Mouse (Mus musculus): ENCODE data around the gene Minpp1.

The Minpp1 gene

GRCm38 (mm10) chr19:32490976-32491375 lies 5.4 kb downstream of the Minpp1 start:
- no peak for DNase-seq

GRCm38 (mm10) chr19:32492339-32492738 lies 6.8 kb downstream of the Minpp1 start:
- DNase-seq = no peak

DNA sequence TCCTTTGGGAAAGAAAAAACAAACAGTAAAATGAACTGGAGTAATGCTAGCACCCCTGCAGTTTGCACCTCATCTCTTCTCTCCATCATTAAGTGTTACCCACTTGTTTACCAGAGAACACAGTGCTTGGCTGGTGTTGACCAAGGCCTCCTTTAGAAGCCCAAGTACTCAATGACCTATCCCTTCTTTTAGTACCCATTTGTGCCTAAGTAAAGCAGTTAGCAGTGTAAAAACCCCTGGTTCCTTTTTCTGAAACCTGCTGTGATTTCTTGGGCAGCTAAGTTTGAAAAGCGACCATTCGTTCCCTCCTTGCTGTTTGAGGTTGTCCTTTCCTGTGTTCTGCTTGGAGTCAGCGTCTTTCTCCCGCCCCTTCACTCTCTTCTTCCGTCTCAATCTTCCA lies 7.4 kb downstream of the Minpp1 start:
- no peak for DNase-seq

- no peak for DNase-seq
These were observed 7.9 kb downstream of the Minpp1 start for GRCm38 (mm10) chr19:32493471-32493870.

- peak; percentile 52 for DNase-seq
These were observed 9.0 kb downstream of the Minpp1 start for GRCm38 (mm10) chr19:32494611-32495010.

DNA sequence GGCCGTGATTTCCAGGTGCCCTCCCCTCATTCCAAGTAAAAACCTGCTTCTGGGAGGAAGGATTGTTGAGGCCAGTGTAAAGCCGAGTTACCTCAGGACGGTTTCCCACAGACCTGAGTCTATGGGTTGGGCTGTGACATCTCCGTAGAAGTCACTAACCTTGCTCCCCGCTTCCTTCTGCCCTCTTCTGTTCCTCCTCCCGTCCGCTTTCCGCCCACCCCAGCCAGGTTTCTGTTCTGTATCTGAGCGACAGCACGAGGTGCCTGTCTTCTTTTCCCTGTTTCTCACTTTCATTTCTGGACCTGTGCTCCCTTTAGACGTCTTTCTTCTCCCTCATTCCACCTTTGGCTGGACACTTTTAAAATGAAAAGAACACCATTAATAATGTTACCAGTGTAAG lies 9.5 kb downstream of the Minpp1 start:
- DNase-seq = no peak

DNA sequence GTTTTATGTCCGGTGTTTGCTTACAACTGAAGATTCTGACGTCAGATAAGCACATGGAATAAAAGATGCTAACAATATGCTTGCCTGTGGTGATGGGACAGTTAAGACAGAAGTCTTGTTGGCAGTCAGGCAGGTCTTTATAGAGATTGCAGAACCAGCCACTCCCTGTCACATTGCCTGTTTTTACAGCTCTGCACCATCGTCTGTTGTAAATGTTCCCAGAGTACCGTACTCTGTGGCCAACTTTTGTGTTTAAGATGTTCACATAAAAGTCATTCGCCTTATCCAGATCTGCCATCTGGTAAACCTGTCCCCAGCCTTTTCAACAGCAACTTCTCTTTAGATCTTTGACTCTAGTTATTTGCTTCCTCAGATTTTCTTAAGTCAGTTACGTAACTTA lies 11.8 kb downstream of the Minpp1 start:
- DNase-seq = no peak

- peak; percentile 78 for DNase-seq
These were observed 12.4 kb downstream of the Minpp1 start for GRCm38 (mm10) chr19:32498002-32498401.

- no peak for DNase-seq
These were observed 15.8 kb downstream of the Minpp1 start for GRCm38 (mm10) chr19:32501414-32501813.

DNA sequence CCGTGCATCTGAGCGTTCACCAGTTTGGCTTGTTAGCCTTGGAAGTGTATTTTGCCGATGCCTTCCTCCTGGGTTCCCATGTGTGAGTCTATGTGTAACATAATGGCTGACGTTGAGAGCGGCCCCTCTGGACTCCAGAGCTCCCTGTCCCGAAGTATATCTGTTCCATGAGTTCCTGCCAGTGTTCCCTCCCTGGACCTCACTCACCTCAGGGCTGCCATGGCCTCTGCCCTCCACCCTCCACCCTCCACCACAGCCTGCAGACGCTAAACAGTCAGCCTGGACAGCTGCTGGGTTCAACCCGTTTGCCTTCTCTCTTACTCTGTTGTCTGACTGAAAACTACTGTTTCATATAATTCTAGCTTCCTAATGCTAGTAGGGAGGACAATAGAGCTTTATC lies 20.5 kb downstream of the Minpp1 start:
- DNase-seq = no peak

- no peak for DNase-seq
These were observed 20.9 kb downstream of the Minpp1 start for GRCm38 (mm10) chr19:32506514-32506913.

- no peak for DNase-seq
These were observed 21.5 kb downstream of the Minpp1 start for GRCm38 (mm10) chr19:32507100-32507499.

GRCm38 (mm10) chr19:32507526-32507925 lies 22.0 kb downstream of the Minpp1 start:
- DNase-seq = no peak

- peak; percentile 38 for DNase-seq
These were observed 24.7 kb downstream of the Minpp1 start for GRCm38 (mm10) chr19:32510267-32510666.

DNA sequence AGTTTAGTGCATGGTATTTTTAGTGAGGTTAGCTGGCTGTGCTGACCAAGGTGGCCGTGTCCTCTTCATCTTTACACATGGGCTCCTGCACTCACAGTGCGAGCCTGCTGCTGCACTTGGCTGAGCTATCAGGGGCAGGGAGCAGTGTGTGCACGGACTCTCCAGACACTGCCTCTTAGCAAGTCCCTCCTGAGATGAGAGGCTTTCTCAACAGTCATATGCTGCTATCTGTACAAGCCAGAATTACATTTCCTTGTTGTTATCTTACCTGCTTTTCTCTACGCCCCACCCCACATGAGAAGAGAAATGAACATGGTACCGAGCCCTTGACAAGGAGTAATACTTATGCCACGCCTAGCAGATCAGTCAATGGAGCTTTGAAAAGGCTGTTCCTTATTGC lies 25.4 kb downstream of the Minpp1 start:
- DNase-seq = no peak

DNA sequence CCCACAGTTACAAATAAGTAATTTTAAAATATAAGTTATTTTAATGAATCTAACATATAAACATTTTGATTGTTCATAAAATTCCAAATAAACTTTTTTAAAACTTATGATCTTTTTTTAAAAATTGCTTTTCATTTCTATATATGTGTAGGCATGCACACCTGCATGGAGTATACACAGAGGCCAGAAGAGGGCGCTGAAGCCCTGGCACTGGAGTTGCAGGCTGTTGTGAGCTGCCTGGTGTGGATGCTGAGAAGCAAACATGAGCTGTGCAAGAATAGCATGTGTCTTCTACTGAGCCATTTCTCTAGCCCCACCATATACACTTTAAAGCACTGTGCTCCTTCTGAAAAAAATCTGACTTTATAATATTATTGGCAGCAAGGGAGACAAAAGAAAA lies 26.9 kb downstream of the Minpp1 start:
- DNase-seq = no peak

- DNase-seq = no peak
These were observed 31.0 kb downstream of the Minpp1 start for GRCm38 (mm10) chr19:32516575-32516974.

DNA sequence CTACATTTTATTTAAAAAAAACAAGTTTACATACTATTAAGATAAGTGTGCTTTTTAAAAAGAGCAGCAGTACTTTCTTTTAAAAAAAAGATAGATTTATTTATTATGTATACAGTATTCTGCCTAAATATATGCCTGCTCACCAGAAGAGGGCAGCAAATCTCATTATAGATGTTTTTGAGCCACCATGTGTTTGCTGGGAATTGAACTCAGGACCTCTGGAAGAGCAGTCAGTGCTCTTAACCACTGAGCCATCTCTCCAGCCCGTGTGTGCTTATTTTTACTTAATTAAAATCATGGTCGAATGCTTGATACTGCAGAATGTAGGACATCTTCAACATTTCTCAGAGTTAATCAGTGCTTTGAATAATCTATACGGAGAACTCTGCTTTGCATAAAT lies 35.9 kb downstream of the Minpp1 start:
- no peak for DNase-seq

- DNase-seq = no peak
These were observed 36.7 kb downstream of the Minpp1 start for GRCm38 (mm10) chr19:32522247-32522646.

GRCm38 (mm10) chr19:32522753-32523307 lies 37.3 kb downstream of the Minpp1 start:
- DNase-seq = no peak

DNA sequence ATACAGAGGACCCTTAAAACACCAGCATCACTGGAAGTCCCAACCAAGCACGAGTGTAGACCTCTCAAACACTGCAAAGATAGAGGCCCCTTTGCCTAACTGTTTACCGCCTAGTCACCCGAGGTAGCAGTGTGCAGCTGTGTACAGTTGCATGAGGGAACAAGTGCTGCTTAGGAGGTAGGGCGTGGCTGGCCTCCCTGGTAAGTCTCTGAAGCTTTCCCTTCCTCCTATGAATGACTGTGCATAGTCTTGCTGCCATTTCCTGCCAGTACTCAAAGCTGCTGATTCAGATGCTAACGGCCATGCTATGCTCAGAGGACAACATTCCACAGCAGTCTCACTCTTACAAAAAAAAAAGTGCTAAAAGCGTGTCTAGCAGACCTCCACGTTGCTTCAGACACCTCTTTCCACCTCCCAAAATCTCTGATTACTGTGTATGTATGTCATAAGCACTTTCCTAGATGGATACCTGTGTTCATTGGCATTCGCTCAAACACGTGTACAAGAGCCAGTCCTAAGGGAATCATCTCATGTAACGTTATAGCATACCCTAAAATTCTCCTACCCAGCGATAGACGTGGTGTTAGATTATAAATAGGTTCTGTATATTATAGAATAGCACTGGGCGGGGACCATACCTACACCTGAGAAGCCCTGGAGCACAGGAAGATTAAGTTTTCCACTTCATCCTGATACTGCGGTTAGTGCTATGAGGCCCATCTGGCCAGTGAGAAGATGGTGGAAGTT lies 38.4 kb downstream of the Minpp1 start:
- no peak for DNase-seq

GRCm38 (mm10) chr19:32524516-32524860 lies 38.9 kb downstream of the Minpp1 start:
- peak; percentile 34 for DNase-seq

DNA sequence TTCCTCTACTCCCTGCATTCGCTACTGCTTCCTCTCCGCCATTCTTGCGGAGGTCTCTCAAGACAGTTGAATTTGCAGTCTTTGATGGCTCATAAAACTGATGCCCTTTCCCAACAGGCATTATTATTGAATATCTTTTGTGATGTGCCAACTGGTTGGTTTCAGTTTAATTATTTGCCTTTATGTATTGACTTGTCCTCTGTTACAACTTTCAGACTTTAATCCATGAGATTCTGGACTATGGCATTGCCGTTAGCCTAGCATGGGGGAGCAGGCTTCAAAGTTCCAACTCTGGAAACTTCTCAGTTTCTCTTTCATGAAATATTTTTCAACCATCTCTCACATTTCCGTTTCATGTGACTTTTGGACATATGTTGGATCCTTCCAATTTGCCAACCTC lies 41.6 kb downstream of the Minpp1 start:
- DNase-seq = no peak

DNA sequence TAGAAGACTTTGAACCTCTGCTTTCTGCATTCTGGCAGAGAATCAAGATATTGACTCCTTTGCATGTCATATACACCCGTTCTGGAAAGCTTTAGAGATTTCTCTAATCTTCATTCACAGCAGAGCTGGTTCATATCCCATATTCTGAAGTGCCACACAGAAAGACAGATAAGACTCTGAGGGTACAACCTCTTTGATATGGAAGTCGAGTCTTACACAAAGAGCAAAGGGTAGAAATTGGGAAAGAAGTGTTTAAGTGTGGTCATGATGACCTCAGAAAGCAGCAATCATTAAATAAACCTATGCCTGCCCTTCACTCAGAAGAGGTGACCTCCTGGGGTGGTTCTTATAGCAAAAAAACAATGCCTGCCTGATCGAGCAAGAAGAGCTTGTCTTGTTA lies 43.2 kb downstream of the Minpp1 start:
- DNase-seq = no peak
